Mouse (Mus musculus): ENCODE data around the gene Gm39566. TPM values are rescaled to one million over a fixed set of nuclear protein-coding genes. Genes with fewer than 3 reads are reported as not detected.
"Not testable (repeated sequence)": the region's sequence is repeated elsewhere in the genome, so short reads cannot be mapped to it uniquely, and the experiment has no call there.

Gm39566 gene
- total RNA-seq (2012; rRNA removed) (0.04 TPM in 1 of 2 replicates, not detected in the other), polyA plus RNA-seq (2012; ENCODE audit: insufficient read depth in 1 of 2, insufficient read length in 2 of 2, low read depth in 1 of 2, low replicate concordance in 2 of 2, missing spikeins in 1 of 2) (not detected)

DNA sequence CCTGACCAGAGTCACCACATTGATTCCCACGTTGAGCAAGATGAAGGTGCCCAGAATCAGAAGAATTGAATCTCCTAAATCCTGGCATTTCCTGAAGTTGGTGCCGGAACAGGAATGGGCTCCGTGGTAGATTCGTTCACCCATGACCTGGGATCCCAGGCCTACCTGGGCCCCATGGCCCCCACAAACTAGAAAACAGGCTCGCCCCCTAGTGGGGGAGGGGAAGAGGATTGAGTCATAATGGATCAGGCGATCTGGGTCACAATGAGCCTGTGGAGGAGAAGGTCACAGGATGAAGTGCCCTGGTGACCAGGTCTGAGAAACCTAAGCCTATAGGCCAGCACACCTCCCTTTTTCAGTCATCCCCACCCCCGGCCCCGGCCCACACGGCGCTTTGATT is at the start of gene Gm39566:
Gene Gm39566, minus strand, starts transcription at position 144 of the 400 bp plus-strand sequence.
- no peak for DNase-seq (ENCODE audit: low read depth, low spot score)
- H3K27ac ChIP-seq (ENCODE audit: control insufficient read depth, low read depth, low read length), result no peak within 1 kb of the TSS
- H3K4me1 ChIP-seq (ENCODE audit: control insufficient read depth in 1 of 2, insufficient read depth in 2 of 2, low read length in 2 of 2), result no peaks in the 10 kb centered on the region
- no peaks in the 10 kb centered on the region for H3K9me3 ChIP-seq (replicated peaks; ENCODE audit: insufficient read depth, low read length)
- H3K79me2 ChIP-seq (ENCODE audit: control insufficient read depth, insufficient read depth, low read length, poor library complexity), result no peaks in the 10 kb centered on the region
- TF ChIP-seq GABPA (IDR thresholded peaks at IDR 0.05; ENCODE audit: low read depth, low read length) (no peak), MXI1 (IDR thresholded peaks at IDR 0.05; ENCODE audit: low read depth, low read length) (no peak), SMC3 (IDR thresholded peaks at IDR 0.05; ENCODE audit: low read depth, low read length) (0 out of 2 replicates have a peak, but pooled peaks have one; percentile 30), MEF2A (IDR thresholded peaks at IDR 0.05; ENCODE audit: extremely low read depth, insufficient replicate concordance, low read depth, low read length, poor library complexity, severe bottlenecking) (no peak), TCF12 (IDR thresholded peaks at IDR 0.05; ENCODE audit: low read depth, low read length) (no peak), KAT2A (conservative IDR thresholded peaks at IDR 0.05; ENCODE audit: low read depth, low read length) (no peak), ZMIZ1 (IDR thresholded peaks at IDR 0.05; ENCODE audit: low read depth, low read length) (no peak), RAD21 (IDR thresholded peaks at IDR 0.05; ENCODE audit: low read depth, low read length) (peak; percentile 10), ZNF384 (IDR thresholded peaks at IDR 0.05; ENCODE audit: low read depth, low read length) (no peak), E2F4 (IDR thresholded peaks at IDR 0.05; ENCODE audit: borderline replicate concordance, low read depth, low read length) (no peak), TAL1 (IDR thresholded peaks at IDR 0.05; ENCODE audit: low read length) (no peak), USF1 (IDR thresholded peaks at IDR 0.05; ENCODE audit: low read depth, low read length) (no peak), CTCF (IDR thresholded peaks at IDR 0.05 in 2 of 3, conservative IDR thresholded peaks at IDR 0.05 in 1 of 3; ENCODE audit: control insufficient read depth in 1 of 3, insufficient read depth in 1 of 3, low read depth in 2 of 3, low read length in 3 of 3, poor library complexity in 1 of 3, severe bottlenecking in 1 of 3) (peak in 2 of 3 experiments; percentile 29 to 31; a peak in 3 of 6 replicates), ZC3H11A (IDR thresholded peaks at IDR 0.05; ENCODE audit: low read depth, low read length) (0 out of 2 replicates have a peak, but pooled peaks have one; percentile 22), MAZ (IDR thresholded peaks at IDR 0.05; ENCODE audit: low read depth, low read length) (0 out of 2 replicates have a peak, but pooled peaks have one; percentile 38), CHD2 (IDR thresholded peaks at IDR 0.05; ENCODE audit: low read length) (no peak), CHD1 (IDR thresholded peaks at IDR 0.05; ENCODE audit: low read depth, low read length) (no peak), ELF1 (IDR thresholded peaks at IDR 0.05; ENCODE audit: low read depth, low read length) (no peak), TBP (IDR thresholded peaks at IDR 0.05; ENCODE audit: low read depth, low read length) (no peak)
- no peak within 1 kb of the TSS for H3K9ac ChIP-seq (ENCODE audit: control insufficient read depth, low read depth, low read length, poor library complexity, severe bottlenecking)
- no peak within 1 kb of the TSS for H3K4me3 ChIP-seq (ENCODE audit: control insufficient read depth in 1 of 2, insufficient read depth in 1 of 2, low read depth in 2 of 2, low read length in 2 of 2)
- H3K27me3 ChIP-seq (ENCODE audit: control insufficient read depth in 1 of 2, insufficient read depth in 2 of 2, low read length in 2 of 2), result peaks cover 2 to 5% of the 10 kb centered on the region in 2 experiments
- no peaks in the 10 kb centered on the region for H3K36me3 ChIP-seq (ENCODE audit: control insufficient read depth in 1 of 2, insufficient read depth in 2 of 2, low read length in 2 of 2)

DNA sequence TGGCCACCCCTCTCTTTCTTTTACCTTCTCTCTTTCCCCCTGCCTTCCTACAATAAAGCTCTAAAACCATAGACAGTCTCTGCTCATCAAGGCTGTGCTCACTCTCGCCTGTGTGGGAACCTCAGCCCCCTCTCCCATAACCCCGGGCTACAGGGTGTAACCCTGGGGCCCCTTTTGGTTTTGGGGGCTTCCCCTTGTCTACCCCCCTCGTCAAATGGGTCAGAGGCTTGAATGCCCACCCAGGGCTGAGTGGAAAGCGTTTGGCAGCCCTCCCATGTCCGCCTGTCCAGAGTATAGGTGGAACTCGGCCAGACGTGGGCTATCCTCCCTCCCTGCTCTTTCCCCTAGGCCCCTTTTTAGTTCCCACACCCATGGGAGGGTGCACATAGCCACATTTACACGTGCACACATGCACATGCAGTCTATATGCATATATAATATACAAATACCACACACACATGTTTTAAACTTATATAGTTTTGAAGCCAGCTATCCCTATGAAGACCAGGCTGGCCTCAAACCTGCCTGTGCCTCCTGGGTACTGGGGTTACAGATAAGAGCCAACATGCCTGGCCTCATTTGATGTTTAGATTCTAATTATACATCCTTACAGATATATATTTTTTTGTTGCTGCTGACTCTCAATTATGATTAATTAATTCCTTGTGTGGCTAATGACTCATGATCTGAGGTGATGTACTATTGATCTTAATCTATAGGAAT is 49.2 kb upstream of the Gm39566 start:
- H3K27me3 ChIP-seq (ENCODE audit: control insufficient read depth in 1 of 2, insufficient read depth in 2 of 2, low read length in 2 of 2), result no peaks in the 10 kb centered on the region
- H3K4me1 ChIP-seq (ENCODE audit: control insufficient read depth in 1 of 2, insufficient read depth in 2 of 2, low read length in 2 of 2), result peaks cover 2 to 17% of the 10 kb centered on the region in 2 experiments
- H3K36me3 ChIP-seq (ENCODE audit: control insufficient read depth in 1 of 2, insufficient read depth in 2 of 2, low read length in 2 of 2), result peaks cover 0 to 4% of the 10 kb centered on the region in 2 experiments; a peak in 1 of 4 replicates
- no peak overlapping the region for H3K4me3 ChIP-seq (ENCODE audit: control insufficient read depth in 1 of 2, insufficient read depth in 1 of 2, low read depth in 2 of 2, low read length in 2 of 2)
- no peaks in the 10 kb centered on the region for H3K9me3 ChIP-seq (replicated peaks; ENCODE audit: insufficient read depth, low read length)
- H3K27ac ChIP-seq (ENCODE audit: control insufficient read depth, low read depth, low read length), result no peak overlapping the region
- no peaks in the 10 kb centered on the region for H3K79me2 ChIP-seq (ENCODE audit: control insufficient read depth, insufficient read depth, low read length, poor library complexity)
- no peak for DNase-seq (ENCODE audit: low read depth, low spot score)
- no peak overlapping the region for H3K9ac ChIP-seq (ENCODE audit: control insufficient read depth, low read depth, low read length, poor library complexity, severe bottlenecking)
- TF ChIP-seq GATA1 (IDR thresholded peaks at IDR 0.05; ENCODE audit: low read depth, low read length), result 0 out of 2 replicates have a peak, but pooled peaks have one; percentile 17
- TF ChIP-seq EP300 (IDR thresholded peaks at IDR 0.05; ENCODE audit: low read depth in 1 of 2, low read length in 2 of 2), result no peak

GRCm38 (mm10) chr11:69863729-69864128 is 48.6 kb upstream of the Gm39566 start:
- not testable (repeated sequence) for H3K9ac ChIP-seq (ENCODE audit: control insufficient read depth, low read depth, low read length, poor library complexity, severe bottlenecking); H3K27ac ChIP-seq (ENCODE audit: control insufficient read depth, low read depth, low read length); H3K36me3 ChIP-seq (ENCODE audit: control insufficient read depth in 1 of 2, insufficient read depth in 2 of 2, low read length in 2 of 2); DNase-seq (ENCODE audit: low read depth, low spot score); H3K79me2 ChIP-seq (ENCODE audit: control insufficient read depth, insufficient read depth, low read length, poor library complexity); H3K9me3 ChIP-seq (replicated peaks; ENCODE audit: insufficient read depth, low read length); H3K27me3 ChIP-seq (ENCODE audit: control insufficient read depth in 1 of 2, insufficient read depth in 2 of 2, low read length in 2 of 2); H3K4me3 ChIP-seq (ENCODE audit: control insufficient read depth in 1 of 2, insufficient read depth in 1 of 2, low read depth in 2 of 2, low read length in 2 of 2)
- H3K4me1 ChIP-seq (ENCODE audit: control insufficient read depth in 1 of 2, insufficient read depth in 2 of 2, low read length in 2 of 2), result peaks cover 2 to 17% of the 10 kb centered on the region in 2 experiments

Data from MEL (cell line).